Mouse (Mus musculus) lung, embryonic 14.5 days (tissue): ENCODE measurements around the gene Slc22a20. TPM values are rescaled to one million over a fixed set of nuclear protein-coding genes. Genes with fewer than 3 reads are reported as not detected.

Experiments used
- ATAC-seq: fragments of 200-750 bp; cut with Nextera tagmentation; 2 replicates; pipeline ENCODE4 v1.8.0; 2017; ENCODE audit warnings: mild to moderate bottlenecking, moderate TSS enrichment, moderate library complexity; ENCODE audit not compliant: insufficient read depth
- DNase-seq: peaks from one replicate; pipeline ENCODE4 v3.0.0-alpha.2; 2015
- H3K27ac ChIP-seq: fragments of 300-500 bp; sonication (generic); 2 replicates; pipeline ENCODE4 v1.5.1; 2014; ENCODE audit warnings: low read depth, mild to moderate bottlenecking, moderate library complexity
- H3K27me3 ChIP-seq: fragments of 300-500 bp; sonication (generic); 2 replicates; pipeline ENCODE4 v1.6.1; 2014; ENCODE audit warnings: low read length, control low read depth; ENCODE audit not compliant: insufficient read depth
- H3K36me3 ChIP-seq: fragments of 300-500 bp; sonication (generic); 2 replicates; pipeline ENCODE4 v1.6.1; 2014; ENCODE audit warnings: control low read depth; ENCODE audit not compliant: insufficient read depth
- H3K4me1 ChIP-seq: fragments of 300-500 bp; sonication (generic); 2 replicates; pipeline ENCODE4 v1.6.1; 2014; ENCODE audit warnings: antibody characterized with exemption, control low read depth; ENCODE audit not compliant: insufficient read depth
- H3K4me2 ChIP-seq: fragments of 300-500 bp; sonication (generic); 2 replicates; pipeline ENCODE4 v1.6.1; 2014; ENCODE audit warnings: mild to moderate bottlenecking
- H3K4me3 ChIP-seq: fragments of 300-500 bp; sonication (generic); 2 replicates; pipeline ENCODE4 v1.5.1; 2014; ENCODE audit warnings: low read depth, low read length
- H3K9ac ChIP-seq: fragments of 300-500 bp; sonication (generic); 2 replicates; pipeline ENCODE4 v1.6.1; 2014
- H3K9me3 ChIP-seq: fragments of 300-500 bp; sonication (generic); 2 replicates; pipeline ENCODE4 v1.6.1; 2016; ENCODE audit warnings: low read depth, low read length, control low read depth
- CTCF ChIP-seq: IDR thresholded peaks from 2 replicates; pipeline ENCODE4 v1.5.1; 2016; ENCODE audit warnings: antibody characterized with exemption, low read depth
- WGBS: fragments of 180-500 bp; shearing (Covaris S2); extraction: QIAGEN DNeasy Blood & Tissue Kit; methylation state at CpG from one replicate; pipeline ENCODE4 v1.1.7; 2014; 5-methylcytosine and 5-hydroxymethylcytosine counted together
- polyA plus RNA-seq: library from polyadenylated mRNA; unstranded; fragments of >200 nt; fragmentation: Nextera tagmentation; extraction: Ambion mirVana; gene quantifications from 2 replicates; pipeline ENCODE4 v1.2.1, GENCODE M21; 2014

The Slc22a20 gene
- polyA plus RNA-seq, 1 experiment from 2014 or later = not detected

DNA sequence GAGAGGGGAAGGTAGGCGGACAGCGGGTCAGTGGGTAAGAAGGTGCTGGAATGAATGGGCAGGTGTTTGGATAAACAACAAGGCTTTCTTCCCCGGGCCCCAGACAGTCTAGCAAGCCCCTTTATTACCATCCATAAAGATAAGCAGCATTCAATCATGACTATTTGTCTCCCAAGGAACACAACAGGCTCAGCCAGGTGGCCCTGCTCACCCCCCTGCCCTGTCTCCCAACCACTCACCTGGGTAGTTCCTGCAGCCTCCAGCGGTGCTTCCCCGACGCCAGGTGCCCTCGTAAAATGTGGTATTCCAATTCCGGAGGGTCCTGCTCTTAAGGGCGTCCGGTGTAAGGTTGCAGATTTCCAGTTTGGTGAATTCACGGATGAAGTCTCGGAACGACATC is 21.1 kb upstream of the Slc22a20 start:
- DNase-seq (no peak), ATAC-seq (no peak)
- no peak overlapping the region for H3K9ac ChIP-seq
- 80% methylated on average over 13 of the region's 13 CpGs for WGBS
- H3K4me3 ChIP-seq = no peak overlapping the region
- H3K4me1 ChIP-seq = no peaks in the 10 kb centered on the region
- H3K9me3 ChIP-seq = no peaks in the 10 kb centered on the region
- no peak overlapping the region for H3K27ac ChIP-seq
- no peaks in the 10 kb centered on the region for H3K36me3 ChIP-seq
- H3K27me3 ChIP-seq = no peaks in the 10 kb centered on the region
- no peak for TF ChIP-seq CTCF
- no peak overlapping the region for H3K4me2 ChIP-seq

DNA sequence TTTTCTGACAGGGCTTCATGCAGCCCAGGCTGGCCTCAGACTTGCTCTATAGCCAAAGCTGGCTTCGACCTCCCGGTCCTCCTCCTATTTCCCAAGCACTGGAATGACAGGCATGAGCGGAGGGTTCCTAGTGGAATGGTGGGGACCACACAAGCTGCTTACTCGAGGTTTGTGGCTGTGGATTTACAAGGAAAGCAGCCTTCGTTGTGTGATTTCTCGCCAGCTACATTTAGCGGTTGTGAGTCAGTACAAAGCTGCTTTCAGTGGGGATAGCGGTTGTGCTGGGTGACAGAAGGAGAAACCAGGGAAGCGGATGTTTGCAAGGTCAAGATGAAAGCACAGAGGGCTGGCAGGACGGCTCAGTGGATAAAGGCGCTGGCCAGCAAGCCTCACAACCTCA is 19.6 kb upstream of the Slc22a20 start:
- H3K36me3 ChIP-seq = no peaks in the 10 kb centered on the region
- no peaks in the 10 kb centered on the region for H3K27me3 ChIP-seq
- no peak overlapping the region for H3K4me3 ChIP-seq
- ATAC-seq (no peak), DNase-seq (peak; percentile 13)
- WGBS = 45% methylated on average over 11 of the region's 11 CpGs
- no peak overlapping the region for H3K27ac ChIP-seq
- H3K9me3 ChIP-seq = no peaks in the 10 kb centered on the region
- no peak overlapping the region for H3K4me2 ChIP-seq
- no peak for TF ChIP-seq CTCF
- H3K4me1 ChIP-seq = no peaks in the 10 kb centered on the region
- H3K9ac ChIP-seq = no peak overlapping the region

DNA sequence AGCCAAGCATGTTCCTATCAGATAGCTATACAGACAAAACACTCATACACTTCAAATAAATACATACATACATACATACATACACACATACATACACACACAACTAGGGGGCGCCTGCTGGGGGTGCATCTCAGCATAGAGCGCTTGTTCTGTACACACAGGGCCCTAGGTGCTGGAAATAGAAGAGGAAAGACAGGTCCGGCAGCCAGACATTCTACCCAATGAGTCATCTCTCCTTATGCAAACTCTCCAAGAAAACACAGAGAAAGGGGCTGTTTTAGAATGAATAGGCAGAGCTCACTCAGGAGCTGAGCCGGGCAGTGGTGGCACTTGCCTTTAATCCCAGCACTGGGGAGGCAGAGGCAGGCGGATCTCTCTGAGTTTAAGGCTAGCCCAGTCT is 14.0 kb upstream of the Slc22a20 start:
- no peaks in the 10 kb centered on the region for H3K36me3 ChIP-seq
- DNase-seq = no peak
- 62% methylated on average over 5 of the region's 5 CpGs for WGBS

DNA sequence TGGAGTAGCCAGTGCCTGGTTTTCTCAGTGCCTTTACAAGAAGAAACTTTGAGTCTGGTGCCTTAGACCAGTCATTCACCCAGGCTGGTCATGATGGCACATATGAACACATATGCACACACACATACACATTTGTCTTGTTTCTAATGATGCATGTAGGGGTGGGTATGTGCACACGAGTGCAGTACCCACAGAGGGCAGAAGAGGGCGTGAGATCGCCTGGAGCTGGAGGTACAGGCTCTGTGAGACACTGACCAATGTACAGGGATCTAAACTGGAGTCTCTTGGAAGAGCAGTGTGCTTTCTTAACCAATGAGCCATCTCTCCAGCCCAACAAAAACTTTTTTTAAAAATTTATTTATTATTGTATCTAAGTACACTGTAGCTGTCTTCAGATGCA is 12.2 kb upstream of the Slc22a20 start:
- DNase-seq (no peak), ATAC-seq (no peak)
- Histone ChIP-seq H3K4me3 (no peak overlapping the region), H3K27ac (no peak overlapping the region), H3K27me3 (no peaks in the 10 kb centered on the region), H3K9ac (no peak overlapping the region), H3K36me3 (no peaks in the 10 kb centered on the region), H3K9me3 (no peaks in the 10 kb centered on the region), H3K4me1 (no peaks in the 10 kb centered on the region), H3K4me2 (no peak overlapping the region)
- TF ChIP-seq CTCF = peak; percentile 16; the same call in 1 of the 2 replicates
- 81% methylated on average over 3 of the region's 3 CpGs for WGBS

More for the DNA sequence above, 14.0 kb upstream of the Slc22a20 start:
- Histone ChIP-seq H3K4me1 (no peaks in the 10 kb centered on the region), H3K9ac (no peak overlapping the region), H3K27me3 (no peaks in the 10 kb centered on the region), H3K4me3 (no peak overlapping the region), H3K27ac (no peak overlapping the region), H3K4me2 (no peak overlapping the region), H3K9me3 (no peaks in the 10 kb centered on the region)
- ATAC-seq = no peak
- TF ChIP-seq CTCF = 0 out of 2 replicates have a peak, but pooled peaks have one; percentile 3

DNA sequence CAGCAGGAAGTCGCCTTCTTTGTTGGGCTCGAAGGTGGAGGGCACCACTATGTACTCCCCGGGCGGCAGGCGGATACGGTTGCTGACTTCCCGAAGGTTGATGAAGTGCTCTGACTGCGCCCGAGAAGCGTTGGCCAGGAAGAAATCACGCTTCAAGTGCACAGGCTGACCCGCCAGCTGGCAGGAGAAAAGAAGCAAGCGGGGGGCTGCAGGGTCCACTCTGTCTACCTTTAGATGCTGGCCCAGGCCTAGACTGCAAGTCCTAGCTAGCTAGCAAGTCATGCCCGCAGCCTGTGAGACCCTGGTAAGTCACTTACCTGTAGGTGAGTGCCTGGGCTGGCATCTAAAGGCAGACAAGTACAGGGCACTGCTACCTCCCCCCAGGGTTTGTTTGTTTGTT is 8.8 kb upstream of the Slc22a20 start:
- H3K4me1 ChIP-seq = no peaks in the 10 kb centered on the region
- H3K36me3 ChIP-seq = 0 out of 2 replicates have a peak, but pooled peaks cover 2% of the 10 kb centered on the region
- H3K27me3 ChIP-seq = no peaks in the 10 kb centered on the region
- no peak overlapping the region for H3K27ac ChIP-seq
- DNase-seq (no peak), ATAC-seq (no peak)
- H3K4me3 ChIP-seq = no peak overlapping the region
- 74% methylated on average over 14 of the region's 14 CpGs for WGBS
- TF ChIP-seq CTCF = no peak
- H3K9me3 ChIP-seq = no peaks in the 10 kb centered on the region
- no peak overlapping the region for H3K4me2 ChIP-seq
- no peak overlapping the region for H3K9ac ChIP-seq

DNA sequence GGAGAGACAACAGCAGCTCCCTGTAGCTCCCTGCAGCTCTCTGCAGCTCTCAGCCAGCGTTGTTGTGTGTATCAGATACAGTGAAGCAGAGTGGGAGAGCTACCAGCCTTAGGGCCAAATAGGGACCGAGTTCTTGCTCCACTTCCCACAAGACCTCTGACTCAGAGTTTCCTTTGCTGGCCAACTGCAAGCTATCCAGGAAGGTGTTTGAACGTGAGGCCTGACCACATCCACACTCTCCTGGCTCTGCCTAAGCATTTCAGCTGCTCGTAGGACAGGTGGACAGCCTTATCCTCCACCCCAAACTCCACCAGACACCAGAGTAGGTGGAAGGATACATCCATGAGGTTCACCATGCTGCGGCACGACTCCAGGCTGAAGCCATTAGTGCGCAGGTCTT is 6.1 kb upstream of the Slc22a20 start:
- no peak overlapping the region for H3K27ac ChIP-seq
- TF ChIP-seq CTCF = no peak
- H3K4me3 ChIP-seq = no peak overlapping the region
- H3K4me1 ChIP-seq = peaks cover 9% of the 10 kb centered on the region
- ATAC-seq (no peak), DNase-seq (no peak)
- H3K27me3 ChIP-seq = no peaks in the 10 kb centered on the region
- H3K9ac ChIP-seq = no peak overlapping the region
- H3K9me3 ChIP-seq = no peaks in the 10 kb centered on the region
- no peak overlapping the region for H3K4me2 ChIP-seq
- H3K36me3 ChIP-seq = 0 out of 2 replicates have a peak, but pooled peaks cover 2% of the 10 kb centered on the region
- WGBS = 74% methylated on average over 7 of the region's 7 CpGs

DNA sequence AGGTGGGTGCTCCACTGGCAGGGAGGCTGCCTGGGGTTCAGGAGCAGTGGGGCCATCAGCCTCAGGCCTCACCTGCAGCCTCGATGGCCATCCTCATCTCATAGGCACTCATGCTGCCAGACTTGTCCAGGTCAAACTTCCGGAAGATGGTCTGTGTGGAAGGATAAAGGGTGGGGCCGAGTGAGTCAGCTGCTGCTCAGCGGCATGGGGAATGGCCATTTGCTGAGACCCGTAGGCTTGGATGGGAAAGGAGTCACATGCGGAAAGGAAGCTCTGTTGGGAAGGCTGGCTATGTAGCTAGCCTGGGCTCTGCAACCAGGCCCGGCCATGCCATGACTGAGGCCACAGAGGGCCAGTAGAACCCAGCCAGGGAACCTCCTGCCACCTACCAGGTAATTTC is 5.5 kb upstream of the Slc22a20 start:
- Histone ChIP-seq H3K4me3 (no peak overlapping the region), H3K9me3 (no peaks in the 10 kb centered on the region), H3K36me3 (0 out of 2 replicates have a peak, but pooled peaks cover 2% of the 10 kb centered on the region), H3K9ac (no peak overlapping the region), H3K27me3 (no peaks in the 10 kb centered on the region), H3K4me1 (peaks cover 9% of the 10 kb centered on the region), H3K4me2 (no peak overlapping the region), H3K27ac (no peak overlapping the region)
- ATAC-seq (no peak), DNase-seq (no peak)
- 80% methylated on average over 7 of the region's 7 CpGs for WGBS
- no peak for TF ChIP-seq CTCF

DNA sequence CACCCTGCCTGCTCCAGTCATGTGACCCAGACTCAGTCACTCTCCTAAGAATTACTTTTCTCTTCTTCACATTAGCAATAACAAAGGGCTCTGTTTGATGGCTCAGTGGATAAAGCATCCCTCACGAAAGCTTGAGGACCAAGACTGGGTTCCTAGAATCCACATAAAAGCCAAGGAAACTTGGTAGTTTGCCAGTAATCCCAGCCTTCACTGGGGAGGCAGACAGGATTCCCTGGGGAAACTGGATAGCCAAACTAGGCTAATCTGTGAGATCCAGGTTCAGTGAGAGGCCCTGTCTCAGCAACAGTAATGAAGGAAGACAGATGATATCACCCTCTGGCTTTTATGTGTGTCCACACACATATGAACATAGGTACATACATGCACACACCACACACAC is 5.0 kb upstream of the Slc22a20 start:
- Histone ChIP-seq H3K9me3 (no peaks in the 10 kb centered on the region), H3K9ac (no peak overlapping the region), H3K4me3 (no peak overlapping the region), H3K36me3 (0 out of 2 replicates have a peak, but pooled peaks cover 2% of the 10 kb centered on the region), H3K27ac (no peak overlapping the region), H3K27me3 (no peaks in the 10 kb centered on the region), H3K4me2 (no peak overlapping the region), H3K4me1 (peaks cover 9% of the 10 kb centered on the region)
- TF ChIP-seq CTCF = no peak
- 61% methylated on average over 1 of the region's 1 CpGs for WGBS
- DNase-seq (peak; percentile 18), ATAC-seq (no peak)
